Mouse (Mus musculus): Measurements from ENCODE around the gene Slc1a4. TPM values are rescaled to one million over a fixed set of nuclear protein-coding genes. Genes with fewer than 3 reads are reported as not detected.

Gene Slc1a4
- polyA plus RNA-seq, 1 experiment = 0.85 TPM

- Histone ChIP-seq H3K36me3 (ENCODE audit: control insufficient read depth, insufficient read depth, low read length) (no peaks in the 10 kb centered on the region), H3K4me1 (ENCODE audit: control insufficient read depth, insufficient read depth, insufficient read length) (no peaks in the 10 kb centered on the region), H3K27me3 (ENCODE audit: control insufficient read depth, insufficient read depth, low read length) (no peaks in the 10 kb centered on the region), H3K4me3 (ENCODE audit: extremely low read depth, insufficient read depth, insufficient read length) (no peak overlapping the region), H3K27ac (ENCODE audit: insufficient read depth, low read length) (no peak overlapping the region)
- TF ChIP-seq POLR2A (IDR thresholded peaks at IDR 0.05; ENCODE audit: low read depth, low read length) (no peak), CTCF (IDR thresholded peaks at IDR 0.05; ENCODE audit: extremely low read depth, insufficient read depth, insufficient read length, insufficient replicate concordance) (no peak)
- no peak for DNase-seq (ENCODE audit: low read depth in 1 of 2, low spot score in 2 of 2)
- WGBS = 44% methylated on average over 2 of the region's 2 CpGs
Measured at GRCm38 (mm10) chr11:20338703-20339102, 6.2 kb upstream of the Slc1a4 start.

DNA sequence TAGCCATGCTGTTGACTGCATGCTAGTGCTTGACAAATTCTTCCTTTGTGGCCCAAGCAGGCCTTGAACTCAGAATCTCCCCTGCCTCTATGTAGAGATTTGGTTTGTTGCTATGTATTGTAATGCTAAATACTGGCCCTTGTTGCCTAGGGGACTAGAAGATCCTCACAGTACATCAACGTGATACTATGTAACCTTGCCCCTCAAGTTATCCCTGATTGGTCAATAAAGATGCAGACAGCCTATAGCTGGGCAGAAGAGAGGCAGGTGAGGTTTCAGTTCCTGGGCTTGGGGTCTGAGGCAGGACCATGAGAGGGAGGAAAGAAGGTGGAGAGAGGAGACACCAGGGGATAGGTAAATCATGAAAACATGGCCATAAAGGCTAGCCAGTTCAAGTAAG is 1.8 kb upstream of the Slc1a4 start:
- WGBS = 68% methylated on average over 1 of the region's 1 CpGs
- no peak overlapping the region for H3K27ac ChIP-seq (ENCODE audit: insufficient read depth, low read length)
- no peaks in the 10 kb centered on the region for H3K36me3 ChIP-seq (ENCODE audit: control insufficient read depth, insufficient read depth, low read length)
- no peak for TF ChIP-seq POLR2A (IDR thresholded peaks at IDR 0.05; ENCODE audit: low read depth, low read length)
- TF ChIP-seq CTCF (IDR thresholded peaks at IDR 0.05; ENCODE audit: extremely low read depth, insufficient read depth, insufficient read length, insufficient replicate concordance) = no peak
- no peak overlapping the region for H3K4me3 ChIP-seq (ENCODE audit: extremely low read depth, insufficient read depth, insufficient read length)
- DNase-seq (ENCODE audit: low read depth in 1 of 2, low spot score in 2 of 2) = no peak
- H3K4me1 ChIP-seq (ENCODE audit: control insufficient read depth, insufficient read depth, insufficient read length) = peaks cover 4% of the 10 kb centered on the region; the same call in 1 of the 2 replicates
- no peaks in the 10 kb centered on the region for H3K27me3 ChIP-seq (ENCODE audit: control insufficient read depth, insufficient read depth, low read length)

DNA sequence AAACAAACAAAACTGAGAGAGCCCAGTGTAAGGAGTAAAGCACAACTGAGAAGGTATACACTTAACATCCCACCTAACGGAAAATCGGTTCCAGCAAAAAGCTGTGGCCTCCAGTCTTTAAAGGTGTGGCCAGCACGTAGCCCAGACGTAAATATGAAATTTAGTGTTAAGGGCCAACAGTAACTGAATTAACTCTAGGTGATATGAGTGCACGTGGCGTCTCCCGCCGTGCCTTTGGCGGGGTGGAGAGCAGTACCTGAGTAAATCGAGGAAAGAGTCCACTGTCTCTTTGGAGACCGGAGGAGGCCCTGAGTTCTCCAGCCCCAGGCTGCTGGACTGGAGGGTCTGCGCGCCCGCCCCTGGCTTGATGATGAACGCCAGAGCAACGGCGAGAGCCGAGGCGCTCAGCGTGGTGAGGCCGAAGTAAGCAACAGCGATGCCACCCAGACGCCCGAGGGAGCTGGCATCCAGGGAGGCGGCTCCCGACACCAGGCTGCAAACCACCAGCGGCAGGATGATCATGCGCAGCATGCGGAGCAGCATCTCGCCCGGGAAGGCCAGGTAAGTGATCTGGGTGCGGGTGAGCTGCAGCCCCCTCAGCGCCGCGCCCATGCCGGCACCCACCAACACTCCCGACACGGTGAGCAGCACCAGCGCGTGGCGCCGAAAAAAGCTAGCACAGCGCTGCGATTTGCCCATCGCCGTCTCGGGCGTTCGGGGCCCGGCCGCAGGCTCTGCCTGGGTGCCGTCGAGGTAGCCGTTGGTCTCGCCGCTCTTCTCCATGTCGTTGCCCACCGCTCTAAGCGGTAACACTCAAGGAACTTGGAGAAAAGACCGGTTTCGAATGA is 599 bp downstream of the Slc1a4 start:
- Histone ChIP-seq H3K36me3 (ENCODE audit: control insufficient read depth, insufficient read depth, low read length) (no peaks in the 10 kb centered on the region), H3K27me3 (ENCODE audit: control insufficient read depth, insufficient read depth, low read length) (no peaks in the 10 kb centered on the region), H3K27ac (ENCODE audit: insufficient read depth, low read length) (no peak overlapping the region), H3K4me3 (ENCODE audit: extremely low read depth, insufficient read depth, insufficient read length) (peak overlapping the region; percentile 79), H3K4me1 (ENCODE audit: control insufficient read depth, insufficient read depth, insufficient read length) (peaks cover 4% of the 10 kb centered on the region; the same call in 1 of the 2 replicates)
- TF ChIP-seq CTCF (IDR thresholded peaks at IDR 0.05; ENCODE audit: extremely low read depth, insufficient read depth, insufficient read length, insufficient replicate concordance) (no peak), POLR2A (IDR thresholded peaks at IDR 0.05; ENCODE audit: low read depth, low read length) (no peak)
- DNase-seq (ENCODE audit: low read depth in 1 of 2, low spot score in 2 of 2) = peak in 1 of 2 experiments; percentile 10
- WGBS = 6% methylated on average over 61 of the region's 61 CpGs

DNA sequence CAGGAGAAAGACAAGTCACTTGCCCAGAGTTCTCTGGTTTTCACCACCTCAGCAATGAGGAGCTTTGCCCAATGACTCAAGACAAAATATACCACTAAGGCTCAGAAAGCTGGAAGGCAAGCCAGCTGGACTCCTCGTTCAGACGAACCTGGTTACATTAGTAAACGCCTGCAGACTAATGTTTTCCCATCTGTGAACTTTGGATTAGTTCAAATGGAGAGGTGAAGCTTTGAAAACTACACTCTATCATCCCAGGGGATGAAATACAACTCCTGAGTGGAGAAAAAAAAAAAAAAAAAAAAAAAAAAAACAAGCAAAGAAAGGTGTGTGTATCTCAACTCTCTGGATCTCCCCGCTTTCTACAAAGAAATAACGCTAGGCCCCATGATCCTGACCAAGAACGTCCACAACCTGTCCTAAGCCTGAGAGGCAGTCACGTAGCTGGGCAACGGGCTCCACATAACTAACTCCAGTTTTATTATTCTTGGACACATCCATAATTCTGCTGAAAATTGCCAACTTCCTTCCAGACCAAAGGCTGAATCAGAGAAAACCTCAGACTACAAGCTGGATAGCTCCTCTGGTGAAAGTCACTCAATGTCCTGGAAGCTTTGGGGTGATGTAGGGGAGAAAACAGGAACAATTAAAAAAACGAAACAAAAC is 1.4 kb downstream of the Slc1a4 start:
- H3K4me1 ChIP-seq (ENCODE audit: control insufficient read depth, insufficient read depth, insufficient read length) = peaks cover 4% of the 10 kb centered on the region; the same call in 1 of the 2 replicates
- TF ChIP-seq POLR2A (IDR thresholded peaks at IDR 0.05; ENCODE audit: low read depth, low read length) = no peak
- TF ChIP-seq CTCF (IDR thresholded peaks at IDR 0.05; ENCODE audit: extremely low read depth, insufficient read depth, insufficient read length, insufficient replicate concordance) = no peak
- no peak overlapping the region for H3K4me3 ChIP-seq (ENCODE audit: extremely low read depth, insufficient read depth, insufficient read length)
- H3K27ac ChIP-seq (ENCODE audit: insufficient read depth, low read length) = no peak overlapping the region
- H3K36me3 ChIP-seq (ENCODE audit: control insufficient read depth, insufficient read depth, low read length) = no peaks in the 10 kb centered on the region
- no peaks in the 10 kb centered on the region for H3K27me3 ChIP-seq (ENCODE audit: control insufficient read depth, insufficient read depth, low read length)
- 87% methylated on average over 9 of the region's 9 CpGs for WGBS
- no peak for DNase-seq (ENCODE audit: low read depth in 1 of 2, low spot score in 2 of 2)

GRCm38 (mm10) chr11:20329711-20330110 is 2.8 kb downstream of the Slc1a4 start:
- Histone ChIP-seq H3K27me3 (ENCODE audit: control insufficient read depth, insufficient read depth, low read length) (no peaks in the 10 kb centered on the region), H3K4me1 (ENCODE audit: control insufficient read depth, insufficient read depth, insufficient read length) (peaks cover 4% of the 10 kb centered on the region; the same call in 1 of the 2 replicates), H3K36me3 (ENCODE audit: control insufficient read depth, insufficient read depth, low read length) (no peaks in the 10 kb centered on the region), H3K4me3 (ENCODE audit: extremely low read depth, insufficient read depth, insufficient read length) (no peak overlapping the region), H3K27ac (ENCODE audit: insufficient read depth, low read length) (no peak overlapping the region)
- TF ChIP-seq POLR2A (IDR thresholded peaks at IDR 0.05; ENCODE audit: low read depth, low read length) (no peak), CTCF (IDR thresholded peaks at IDR 0.05; ENCODE audit: extremely low read depth, insufficient read depth, insufficient read length, insufficient replicate concordance) (no peak)
- WGBS = 38% methylated on average over 5 of the region's 5 CpGs
- no peak for DNase-seq (ENCODE audit: low read depth in 1 of 2, low spot score in 2 of 2)

- 87% methylated on average over 6 of the region's 6 CpGs for WGBS
- Histone ChIP-seq H3K4me1 (ENCODE audit: control insufficient read depth, insufficient read depth, insufficient read length) (peaks cover 4% of the 10 kb centered on the region; the same call in 1 of the 2 replicates), H3K27ac (ENCODE audit: insufficient read depth, low read length) (no peak overlapping the region), H3K36me3 (ENCODE audit: control insufficient read depth, insufficient read depth, low read length) (no peaks in the 10 kb centered on the region), H3K27me3 (ENCODE audit: control insufficient read depth, insufficient read depth, low read length) (no peaks in the 10 kb centered on the region), H3K4me3 (ENCODE audit: extremely low read depth, insufficient read depth, insufficient read length) (no peak overlapping the region)
- DNase-seq (ENCODE audit: low read depth in 1 of 2, low spot score in 2 of 2) = no peak
- TF ChIP-seq CTCF (IDR thresholded peaks at IDR 0.05; ENCODE audit: extremely low read depth, insufficient read depth, insufficient read length, insufficient replicate concordance) = no peak
Measured at GRCm38 (mm10) chr11:20328771-20329170, 3.7 kb downstream of the Slc1a4 start.

All from spleen, adult 2 months (tissue).